Mouse (Mus musculus) gastrocnemius, adult 8-10 months (tissue): Measurements from ENCODE around the gene Rap1a. TPM values are rescaled to one million over a fixed set of nuclear protein-coding genes. Genes with fewer than 3 reads are reported as not detected.

Experiments used
- DNase-seq, 2 experiments: peaks; one replicate each; pipeline ENCODE4 v3.0.0; 2022; ENCODE audit warnings: low spot score in 2 of 2
- total RNA-seq, 4 experiments: library from RNA; stranded (reverse); gene quantifications; 2 replicates each; pipeline ENCODE4 v1.2.4; 2022

Gene Rap1a
- 10 to 100 TPM; 86.6 to 93.8 (median 92.1) TPM for total RNA-seq

- DNase-seq, result peak; percentile 42 to 61
Observed at GRCm38 (mm10) chr3:105801191-105802166, at the start of gene Rap1a. Rap1a (minus strand) TSS chr3:105801336.

GRCm38 (mm10) chr3:105846294-105847069 is 45.3 kb upstream of the Rap1a start:
- DNase-seq, result no peak

- DNase-seq, result no peak
Observed at GRCm38 (mm10) chr3:105839836-105840235, 38.7 kb upstream of the Rap1a start.

- DNase-seq, result no peak
Observed at GRCm38 (mm10) chr3:105838655-105839054, 37.5 kb upstream of the Rap1a start.

GRCm38 (mm10) chr3:105836883-105837282 is 35.7 kb upstream of the Rap1a start:
- DNase-seq, result no peak

DNA sequence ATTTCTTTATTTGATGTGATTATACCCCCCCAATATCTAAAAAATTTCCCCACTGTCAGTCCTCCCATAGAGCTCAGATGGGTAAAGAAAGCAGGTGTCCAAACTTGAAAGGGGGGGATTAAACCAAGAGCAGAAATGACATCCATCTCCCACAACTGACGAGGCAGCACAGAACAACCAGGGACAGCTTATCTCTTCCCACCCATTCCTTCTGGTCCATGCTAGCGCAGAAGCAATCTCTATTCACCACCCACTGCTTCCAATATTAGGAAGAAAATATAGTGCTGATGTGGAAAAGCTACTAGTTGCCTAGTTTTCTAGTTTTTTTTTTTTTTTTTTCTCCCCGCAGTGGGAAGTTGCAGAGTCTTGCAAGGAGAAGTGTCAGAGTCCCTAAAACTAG is 34.7 kb upstream of the Rap1a start:
- no peak for DNase-seq

DNA sequence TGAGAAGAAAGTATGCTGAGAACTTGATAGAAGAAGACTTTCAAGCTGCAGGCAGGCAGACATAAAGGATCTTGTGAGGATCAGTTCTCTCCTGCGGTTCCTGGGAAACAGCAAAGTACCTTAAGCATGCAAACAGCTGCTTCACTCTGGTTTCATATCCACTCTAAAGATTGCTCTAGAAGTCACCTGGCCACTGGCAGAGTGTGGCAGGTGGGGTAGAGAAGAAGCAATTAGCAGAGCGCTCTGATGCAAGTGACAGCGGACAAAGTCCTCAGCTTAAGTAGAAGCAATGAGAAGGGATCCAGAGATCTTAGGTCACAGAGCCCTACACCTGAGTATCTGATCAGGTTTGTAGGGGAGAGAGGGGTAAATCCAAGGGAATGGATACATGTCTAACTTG is 30.4 kb upstream of the Rap1a start:
- no peak for DNase-seq

- peak; percentile 57 to 61 for DNase-seq
Observed at GRCm38 (mm10) chr3:105825501-105826161, 24.5 kb upstream of the Rap1a start.

DNA sequence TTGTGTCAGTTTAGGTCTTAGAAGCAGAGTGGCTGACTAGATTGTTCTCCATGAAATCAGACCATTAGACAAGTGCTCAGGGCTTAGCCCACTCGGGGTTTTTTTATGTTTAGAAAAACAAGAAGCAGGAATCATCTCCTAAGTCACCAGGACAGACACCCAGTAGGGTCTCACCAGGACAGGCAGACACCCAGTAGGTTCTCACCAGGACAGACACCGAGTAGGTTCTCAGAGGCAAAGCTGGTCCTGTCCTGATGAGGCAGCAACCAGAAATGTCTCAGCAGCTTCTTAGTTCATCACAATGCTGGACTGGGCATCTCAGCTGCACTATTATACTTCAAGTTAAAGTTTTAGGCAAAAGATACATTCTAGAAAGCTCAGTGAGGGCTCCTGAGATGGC is 23.6 kb upstream of the Rap1a start:
- no peak for DNase-seq

GRCm38 (mm10) chr3:105824103-105824502 is 23.0 kb upstream of the Rap1a start:
- no peak for DNase-seq

GRCm38 (mm10) chr3:105823609-105824008 is 22.5 kb upstream of the Rap1a start:
- DNase-seq, result no peak

DNA sequence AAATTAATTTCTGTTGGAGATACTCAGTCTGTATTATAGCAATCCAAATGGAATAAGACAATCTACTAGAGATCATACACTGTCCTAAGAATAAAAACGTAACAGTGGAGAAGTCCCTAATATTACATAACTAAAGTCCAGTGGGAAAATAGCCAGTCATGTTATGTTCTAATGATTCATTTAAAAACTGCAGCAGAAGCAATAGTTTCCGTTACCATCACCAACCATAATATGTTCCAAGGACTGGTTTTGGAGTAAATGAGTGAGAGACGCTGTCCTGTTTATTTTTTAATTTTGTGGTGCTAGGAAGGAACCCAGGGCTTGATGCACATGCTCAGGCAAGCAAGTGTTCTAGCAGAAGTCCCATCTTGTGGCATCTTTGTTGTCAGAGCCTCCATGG is 20.4 kb upstream of the Rap1a start:
- no peak for DNase-seq

GRCm38 (mm10) chr3:105820272-105820671 is 19.1 kb upstream of the Rap1a start:
- no peak for DNase-seq

GRCm38 (mm10) chr3:105818130-105819004 is 17.2 kb upstream of the Rap1a start:
- DNase-seq, result no peak

DNA sequence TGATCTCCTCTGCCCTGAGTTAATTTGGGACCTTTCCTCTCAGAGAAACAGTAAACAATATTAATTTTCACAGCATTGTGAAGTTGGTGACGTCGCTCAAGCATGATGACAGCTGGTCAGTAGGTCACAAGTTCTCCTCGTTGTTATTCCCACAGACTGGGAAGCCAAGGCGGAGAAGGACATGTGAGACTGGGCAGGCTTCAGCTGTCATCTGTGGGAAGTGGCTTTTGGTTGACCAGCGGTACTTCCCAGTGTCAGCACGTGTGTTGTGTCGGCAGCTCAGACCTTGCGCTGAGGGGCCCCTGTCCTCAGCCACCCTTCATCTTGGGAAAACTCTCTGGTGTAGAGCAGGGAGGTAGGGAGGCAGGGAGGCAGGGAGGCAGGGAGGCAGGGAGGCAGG is 15.0 kb upstream of the Rap1a start:
- DNase-seq, result no peak

- no peak for DNase-seq
Observed at GRCm38 (mm10) chr3:105815236-105815904, 14.2 kb upstream of the Rap1a start.

DNA sequence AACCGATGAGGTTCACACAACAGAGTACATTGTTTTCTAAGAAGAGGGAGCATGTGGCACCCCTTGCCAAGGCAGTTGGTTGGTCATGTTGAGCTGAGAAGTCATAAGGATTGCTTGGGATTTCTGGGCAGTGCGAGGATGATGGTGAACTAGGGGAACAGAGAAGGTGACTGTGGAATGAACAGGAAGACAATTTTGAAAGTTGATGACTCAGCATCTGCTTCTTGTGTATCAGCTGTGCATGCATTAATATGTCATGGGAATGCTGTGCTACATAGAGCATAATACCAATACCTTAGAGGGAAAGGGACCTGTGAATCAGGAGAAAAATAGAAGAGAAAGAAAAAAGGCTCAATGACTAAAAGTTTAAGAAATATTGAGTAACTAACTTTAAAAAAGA is 10.0 kb upstream of the Rap1a start:
- DNase-seq, result no peak

GRCm38 (mm10) chr3:105808179-105809037 is 7.3 kb upstream of the Rap1a start:
- no peak for DNase-seq

DNA sequence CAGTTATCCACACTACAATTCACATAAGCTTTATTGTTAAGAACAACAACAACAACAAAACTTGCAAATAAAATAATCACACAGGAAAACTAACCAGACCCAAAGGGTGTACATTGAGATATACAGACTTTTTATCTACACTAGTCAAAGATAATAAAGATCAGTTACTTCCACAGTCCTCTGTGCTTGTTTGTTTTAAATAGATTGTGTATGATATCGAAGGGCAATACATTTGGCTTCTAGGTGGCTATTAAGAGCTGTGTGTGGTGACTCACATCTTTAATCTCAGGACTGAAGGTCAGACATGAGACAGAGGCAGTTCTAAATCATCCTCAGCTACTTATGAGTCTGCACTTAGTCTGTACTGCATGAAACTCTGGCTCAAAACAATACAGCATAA is 6.5 kb upstream of the Rap1a start:
- no peak for DNase-seq
